ENCODE assay signal across 8 mouse cellular contexts in the genomic region with DNA sequence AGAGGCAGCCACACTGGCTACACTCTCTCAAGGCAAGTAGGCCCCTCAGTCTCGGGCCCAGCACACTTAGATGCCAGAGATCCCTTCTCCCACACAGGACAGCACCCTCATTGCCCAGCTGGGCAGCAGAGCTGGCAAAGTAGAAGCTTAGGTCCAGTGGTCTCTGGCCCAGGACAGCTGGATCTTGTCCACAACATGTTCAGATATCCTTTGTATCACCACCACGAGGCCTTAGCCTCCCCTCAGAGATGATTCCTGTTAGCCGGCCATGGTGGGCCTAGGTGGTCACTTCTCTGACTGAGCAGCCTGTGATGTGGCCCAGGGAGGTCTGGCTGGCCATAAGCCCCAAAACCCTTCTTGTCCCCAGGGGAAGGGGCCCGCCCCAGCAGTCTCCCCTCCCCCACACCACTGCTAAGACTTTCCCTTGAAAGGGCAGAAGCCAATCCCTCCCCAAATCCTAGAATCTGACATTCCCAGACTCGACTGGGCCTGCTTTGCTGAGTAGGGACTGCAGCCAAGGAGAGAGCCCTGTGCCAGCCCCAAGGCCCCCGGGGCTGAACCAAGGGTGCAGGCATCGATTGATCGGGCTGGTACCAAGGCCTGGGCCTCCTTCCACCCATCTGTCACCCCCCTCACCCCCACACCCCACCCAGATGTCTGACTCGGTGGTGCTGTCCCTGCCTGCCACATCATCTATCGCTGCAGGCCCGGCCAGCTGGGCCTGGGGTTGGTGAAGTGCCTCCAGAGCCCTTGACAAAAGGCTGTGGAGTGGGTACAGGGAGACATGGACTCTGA. TPM values are rescaled to one million over a fixed set of nuclear protein-coding genes. Genes with fewer than 3 reads are reported as not detected.
DNase-seq lines count a peak whose midpoint lies in the region; ATAC-seq and TF ChIP-seq lines count a peak whose summit lies in the region.

No protein-coding gene starts in this region.

- DNase-seq in kidney, postnatal 10 days = peak; percentile 48
- no peak for DNase-seq in kidney, adult 18-20 months
- no peak for DNase-seq in heart, postnatal 0 days (ENCODE audit: low spot score)
- peak; percentile 31 for DNase-seq in neural tube, embryonic 11.5 days (ENCODE audit: low spot score)
- no peak for DNase-seq in right cerebral cortex, postnatal 36 days (ENCODE audit: low spot score in 2 of 2)
- DNase-seq in c-Kit-positive CD71-positive TER-119-positive erythroid progenitor cells, embryonic 14.5 days (ENCODE audit: low spot score) = no peak

- H3K9ac ChIP-seq in heart, postnatal 0 days (replicated peaks; ENCODE audit: low read depth, low read length) = no peak overlapping the region
- peak overlapping the region; percentile 39 for H3K9ac ChIP-seq in neural tube, embryonic 11.5 days (ENCODE audit: low read length)

- peak overlapping the region; percentile 68 for H3K4me2 ChIP-seq in heart, postnatal 0 days (ENCODE audit: low read depth, low read length)
- H3K4me2 ChIP-seq in neural tube, embryonic 11.5 days (ENCODE audit: low read depth) = peak overlapping the region; percentile 33

- no peak for TF ChIP-seq CTCF in cortical plate, adult 2 months (IDR thresholded peaks at IDR 0.05; ENCODE audit: extremely low read depth, insufficient read depth, low read length)
- TF ChIP-seq CTCF in heart, postnatal 0 days (IDR thresholded peaks at IDR 0.05; ENCODE audit: low read depth) = no peak

- ATAC-seq in heart, postnatal 0 days (ENCODE audit: insufficient read depth, low read depth) = no peak
- no peak for ATAC-seq in neural tube, embryonic 11.5 days (ENCODE audit: insufficient read depth, low FRiP score, low TSS enrichment)
- ATAC-seq in granulocyte monocyte progenitor cell, adult 5-6 weeks (replicated peaks; ENCODE audit: poor library complexity, severe bottlenecking) = no peak

- TF ChIP-seq EP300 in heart, postnatal 0 days (IDR thresholded peaks at IDR 0.05; ENCODE audit: low read depth) = no peak

- no peaks in the 10 kb centered on the region for H3K27me3 ChIP-seq in heart, postnatal 0 days (ENCODE audit: control insufficient read depth, insufficient read depth, low read length)
- no peaks in the 10 kb centered on the region for H3K27me3 ChIP-seq in neural tube, embryonic 11.5 days (ENCODE audit: control insufficient read depth, insufficient read depth, low read length)

- H3K27ac ChIP-seq in cortical plate, adult 2 months (ENCODE audit: insufficient read depth, low read length) = peak overlapping the region; percentile 82
- peak overlapping the region; percentile 62 for H3K27ac ChIP-seq in heart, postnatal 0 days (ENCODE audit: low read depth)
- H3K27ac ChIP-seq in neural tube, embryonic 11.5 days (ENCODE audit: low read depth, low read length) = peak overlapping the region; percentile 80

- H3K4me1 ChIP-seq in cortical plate, adult 2 months (ENCODE audit: control insufficient read depth, insufficient read depth, low read length) = no peaks in the 10 kb centered on the region
- peaks cover 15% of the 10 kb centered on the region; the same call in 1 of the 2 replicates for H3K4me1 ChIP-seq in heart, postnatal 0 days (ENCODE audit: control insufficient read depth, insufficient read depth)
- H3K4me1 ChIP-seq in neural tube, embryonic 11.5 days (ENCODE audit: control insufficient read depth, insufficient read depth, low read length) = peaks cover 40% of the 10 kb centered on the region

- H3K4me3 ChIP-seq in cortical plate, adult 2 months (ENCODE audit: insufficient read depth, low read length) = peak overlapping the region; percentile 34
- H3K4me3 ChIP-seq in heart, postnatal 0 days (ENCODE audit: low read depth, low read length) = no peak overlapping the region
- no peak overlapping the region for H3K4me3 ChIP-seq in neural tube, embryonic 11.5 days (ENCODE audit: low read depth, low read length)

- H3K9me3 ChIP-seq in heart, postnatal 0 days (replicated peaks; ENCODE audit: control insufficient read depth, low read length) = no peaks in the 10 kb centered on the region
- no peaks in the 10 kb centered on the region for H3K9me3 ChIP-seq in neural tube, embryonic 11.5 days (ENCODE audit: control insufficient read depth, low read length)

- WGBS in heart, postnatal 0 days = 71% methylated on average over 11 of the region's 11 CpGs
- 38% methylated on average over 11 of the region's 11 CpGs for WGBS in neural tube, embryonic 11.5 days

- TF ChIP-seq POLR2A in cortical plate, adult 2 months (IDR thresholded peaks at IDR 0.05; ENCODE audit: extremely low read depth, insufficient read depth, low read length) = no peak

- H3K36me3 ChIP-seq in heart, postnatal 0 days (replicated peaks; ENCODE audit: control insufficient read depth, insufficient read depth, low read length) = no peaks in the 10 kb centered on the region
- no peaks in the 10 kb centered on the region for H3K36me3 ChIP-seq in neural tube, embryonic 11.5 days (ENCODE audit: control insufficient read depth, insufficient read depth, low read length)

RNA-seq across cellular contexts. Expression of a gene that starts 1.8 kb away (rescaled TPM):
- polyA plus RNA-seq in cortical plate, adult 2 months (2012; rRNA removed) = 40.8 and 44.7 TPM in 2 replicates
- 7.8 and 61.8 TPM in 2 replicates for total RNA-seq in heart, postnatal 0 days (2014; rRNA removed; ENCODE audit: low replicate concordance)
- 17.9 and 18.0 TPM in 2 replicates for polyA plus RNA-seq in heart, postnatal 0 days (2015; fragmentation: Nextera tagmentation; extraction: Ambion mirVana)
- polyA plus RNA-seq in neural tube, embryonic 11.5 days (2014; fragmentation: Nextera tagmentation; extraction: Ambion mirVana) = 44.2 and 55.8 TPM in 2 replicates
- total RNA-seq in granulocyte monocyte progenitor cell, adult 5-6 weeks (2014; fragmentation: Nextera tagmentation) = not detected in 2 replicates
- not detected in 2 replicates for total RNA-seq in granulocyte monocyte progenitor cell, adult 5-6 weeks (2017)

RNA-seq across cellular contexts. Expression of a gene that starts 9.2 kb away (rescaled TPM):
- polyA plus RNA-seq in cortical plate, adult 2 months (2012; rRNA removed) = 25.9 and 27.4 TPM in 2 replicates
- total RNA-seq in heart, postnatal 0 days (2014; rRNA removed; ENCODE audit: low replicate concordance) = 30.1 and 46.6 TPM in 2 replicates
- polyA plus RNA-seq in heart, postnatal 0 days (2015; fragmentation: Nextera tagmentation; extraction: Ambion mirVana) = 81.6 and 83.2 TPM in 2 replicates
- 27.0 and 28.1 TPM in 2 replicates for polyA plus RNA-seq in neural tube, embryonic 11.5 days (2014; fragmentation: Nextera tagmentation; extraction: Ambion mirVana)
- total RNA-seq in granulocyte monocyte progenitor cell, adult 5-6 weeks (2014; fragmentation: Nextera tagmentation) = 45.1 and 55.0 TPM in 2 replicates
- 24.4 and 29.9 TPM in 2 replicates for total RNA-seq in granulocyte monocyte progenitor cell, adult 5-6 weeks (2017)

RNA-seq across cellular contexts. Expression of a gene that starts 12.9 kb away (rescaled TPM):
- 59.6 and 65.1 TPM in 2 replicates for polyA plus RNA-seq in cortical plate, adult 2 months (2012; rRNA removed)
- not detected in 2 replicates for total RNA-seq in heart, postnatal 0 days (2014; rRNA removed; ENCODE audit: low replicate concordance)
- polyA plus RNA-seq in heart, postnatal 0 days (2015; fragmentation: Nextera tagmentation; extraction: Ambion mirVana) = 0.41 and 0.61 TPM in 2 replicates
- 65.2 and 66.7 TPM in 2 replicates for polyA plus RNA-seq in neural tube, embryonic 11.5 days (2014; fragmentation: Nextera tagmentation; extraction: Ambion mirVana)
- total RNA-seq in granulocyte monocyte progenitor cell, adult 5-6 weeks (2014; fragmentation: Nextera tagmentation) = not detected in 2 replicates
- total RNA-seq in granulocyte monocyte progenitor cell, adult 5-6 weeks (2017) = 0.22 TPM in 1 of 2 replicates, not detected in the other

RNA-seq across cellular contexts. Expression of a gene that starts 42.6 kb away (rescaled TPM):
- polyA plus RNA-seq in cortical plate, adult 2 months (2012; rRNA removed) = 0.10 and 0.47 TPM in 2 replicates
- 0.42 and 1.5 TPM in 2 replicates for total RNA-seq in heart, postnatal 0 days (2014; rRNA removed; ENCODE audit: low replicate concordance)
- 11.8 and 14.0 TPM in 2 replicates for polyA plus RNA-seq in heart, postnatal 0 days (2015; fragmentation: Nextera tagmentation; extraction: Ambion mirVana)
- polyA plus RNA-seq in neural tube, embryonic 11.5 days (2014; fragmentation: Nextera tagmentation; extraction: Ambion mirVana) = 1.2 and 1.6 TPM in 2 replicates
- not detected in 2 replicates for total RNA-seq in granulocyte monocyte progenitor cell, adult 5-6 weeks (2014; fragmentation: Nextera tagmentation)
- 0.99 TPM in 1 of 2 replicates, not detected in the other for total RNA-seq in granulocyte monocyte progenitor cell, adult 5-6 weeks (2017)

RNA-seq across cellular contexts. Expression of a gene that starts 52.8 kb away (rescaled TPM):
- polyA plus RNA-seq in cortical plate, adult 2 months (2012; rRNA removed) = 69.1 and 71.7 TPM in 2 replicates
- total RNA-seq in heart, postnatal 0 days (2014; rRNA removed; ENCODE audit: low replicate concordance) = 174 and 194 TPM in 2 replicates
- 121 and 125 TPM in 2 replicates for polyA plus RNA-seq in heart, postnatal 0 days (2015; fragmentation: Nextera tagmentation; extraction: Ambion mirVana)
- 87.3 and 94.1 TPM in 2 replicates for polyA plus RNA-seq in neural tube, embryonic 11.5 days (2014; fragmentation: Nextera tagmentation; extraction: Ambion mirVana)
- total RNA-seq in granulocyte monocyte progenitor cell, adult 5-6 weeks (2014; fragmentation: Nextera tagmentation) = 57.1 and 86.7 TPM in 2 replicates
- total RNA-seq in granulocyte monocyte progenitor cell, adult 5-6 weeks (2017) = 33.1 and 33.4 TPM in 2 replicates

Comparison
In these comparisons a context has a peak if more than half of its experiments do, and no peak if none do; other contexts are left out.
1. DNase-seq: peak in kidney, postnatal 10 days (single experiment) and neural tube, embryonic 11.5 days (single experiment); none in kidney, adult 18-20 months (single experiment), heart, postnatal 0 days (single experiment), right cerebral cortex, postnatal 36 days (0 of 2) and c-Kit-positive CD71-positive TER-119-positive erythroid progenitor cells, embryonic 14.5 days (single experiment).
2. RNA of a gene that starts 12.9 kb away (polyA plus RNA-seq): 65.2 to 66.7 TPM in neural tube, embryonic 11.5 days and 59.6 to 65.1 TPM in cortical plate, adult 2 months; 0.41 to 0.61 TPM in heart, postnatal 0 days; every median in the first group is over 10 times any median in the second.
3. Peak in every context shown above with its lines, with median percentiles within 50 percentile points of each other: H3K27ac ChIP-seq.